Mouse (Mus musculus) forebrain, embryonic 14.5 days (tissue): Measurements from ENCODE around the gene Pp2d1. TPM values are rescaled to one million over a fixed set of nuclear protein-coding genes. Genes with fewer than 3 reads are reported as not detected.

Experiments used
- ATAC-seq: fragments of 200-750 bp; cut with Nextera tagmentation; 2 replicates; pipeline ENCODE4 v1.8.0; 2017; ENCODE audit warnings: mild to moderate bottlenecking, moderate library complexity
- DNase-seq: peaks from one replicate; pipeline ENCODE4 v3.0.0-alpha.2; 2015; ENCODE audit warnings: low spot score
- H3K27ac ChIP-seq: fragments of 300-500 bp; sonication (generic); 2 replicates; pipeline ENCODE4 v1.5.1; 2014; ENCODE audit warnings: low read depth, mild to moderate bottlenecking, control low read depth, low read length, moderate library complexity
- H3K27me3 ChIP-seq: fragments of 300-500 bp; sonication (generic); replicated peaks from 2 replicates; pipeline ENCODE4 v1.6.1; 2014; ENCODE audit warnings: low read length, control low read depth, mixed read lengths; ENCODE audit not compliant: control insufficient read depth, insufficient read depth
- H3K36me3 ChIP-seq: fragments of 300-500 bp; sonication (generic); 2 replicates; pipeline ENCODE4 v1.6.1; 2014; ENCODE audit warnings: low read length, control low read depth; ENCODE audit not compliant: control insufficient read depth, insufficient read depth
- H3K4me1 ChIP-seq: fragments of 300-500 bp; sonication (generic); 2 replicates; pipeline ENCODE4 v1.6.1; 2014; ENCODE audit warnings: antibody characterized with exemption, low read length, control low read depth; ENCODE audit not compliant: control insufficient read depth, insufficient read depth
- H3K4me2 ChIP-seq: fragments of 300-500 bp; sonication (generic); 2 replicates; pipeline ENCODE4 v1.6.1; 2014; ENCODE audit warnings: mild to moderate bottlenecking, control low read depth, low read length
- H3K4me3 ChIP-seq: fragments of 300-500 bp; sonication (generic); 2 replicates; pipeline ENCODE4 v1.5.1; 2014; ENCODE audit warnings: low read depth, low read length, control low read depth
- H3K9ac ChIP-seq: fragments of 300-500 bp; sonication (generic); 2 replicates; pipeline ENCODE4 v1.6.1; 2014; ENCODE audit warnings: mild to moderate bottlenecking, low read length, control low read depth, moderate library complexity
- H3K9me3 ChIP-seq: fragments of 300-500 bp; sonication (generic); replicated peaks from 2 replicates; pipeline ENCODE4 v1.6.1; 2016; ENCODE audit warnings: low read length, control low read depth, mixed read lengths; ENCODE audit not compliant: control insufficient read depth
- WGBS: fragments of 180-500 bp; shearing (Covaris S2); extraction: QIAGEN DNeasy Blood & Tissue Kit; methylation state at CpG from one replicate; pipeline ENCODE4 v1.1.7; 2014; 5-methylcytosine and 5-hydroxymethylcytosine counted together
- polyA plus RNA-seq: library from polyadenylated mRNA; unstranded; fragments of >200 nt; fragmentation: Nextera tagmentation; extraction: Ambion mirVana; gene quantifications from 2 replicates; pipeline ENCODE4 v1.2.1, GENCODE M21; 2014

Gene Pp2d1
- polyA plus RNA-seq, 1 experiment from 2014 or later: 0.29 TPM

- no peak for DNase-seq
- ATAC-seq: no peak
- no peaks in the 10 kb centered on the region for H3K9me3 ChIP-seq
- H3K4me2 ChIP-seq: no peak overlapping the region
- no peak overlapping the region for H3K27ac ChIP-seq
- no peaks in the 10 kb centered on the region for H3K36me3 ChIP-seq
- H3K4me3 ChIP-seq: no peak overlapping the region
- no peak overlapping the region for H3K9ac ChIP-seq
- H3K4me1 ChIP-seq: no peaks in the 10 kb centered on the region
- H3K27me3 ChIP-seq: no peaks in the 10 kb centered on the region
Measured at GRCm38 (mm10) chr17:53520509-53520908, 18.7 kb downstream of the Pp2d1 start.

GRCm38 (mm10) chr17:53519364-53519763 is 19.9 kb downstream of the Pp2d1 start:
- no peak for ATAC-seq

GRCm38 (mm10) chr17:53512311-53512951 is 26.8 kb downstream of the Pp2d1 start:
- Histone ChIP-seq H3K9ac (no peak overlapping the region), H3K4me2 (no peak overlapping the region), H3K27me3 (no peaks in the 10 kb centered on the region), H3K36me3 (no peaks in the 10 kb centered on the region), H3K4me3 (no peak overlapping the region), H3K4me1 (no peaks in the 10 kb centered on the region), H3K9me3 (no peaks in the 10 kb centered on the region), H3K27ac (no peak overlapping the region)
- whole genome bisulfite sequencing: 71% methylated on average over 2 of the region's 2 CpGs
- peak; percentile 63; the same call in 1 of the 2 replicates for ATAC-seq
- DNase-seq: peak; percentile 75

More at GRCm38 (mm10) chr17:53519364-53519763, 19.9 kb downstream of the Pp2d1 start:
- Histone ChIP-seq H3K27me3 (no peaks in the 10 kb centered on the region), H3K36me3 (no peaks in the 10 kb centered on the region), H3K4me3 (no peak overlapping the region), H3K4me2 (no peak overlapping the region), H3K9me3 (no peaks in the 10 kb centered on the region), H3K27ac (no peak overlapping the region), H3K9ac (no peak overlapping the region), H3K4me1 (no peaks in the 10 kb centered on the region)
- DNase-seq: no peak

- Histone ChIP-seq H3K4me1 (no peaks in the 10 kb centered on the region), H3K9me3 (no peaks in the 10 kb centered on the region), H3K4me2 (no peak overlapping the region), H3K27me3 (no peaks in the 10 kb centered on the region), H3K9ac (no peak overlapping the region), H3K36me3 (peaks cover 49% of the 10 kb centered on the region), H3K4me3 (no peak overlapping the region), H3K27ac (no peak overlapping the region)
- no peak for DNase-seq
- 96% methylated on average over 2 of the region's 2 CpGs for WGBS
- no peak for ATAC-seq
Measured at GRCm38 (mm10) chr17:53502966-53503365, 36.3 kb downstream of the Pp2d1 start.

GRCm38 (mm10) chr17:53489007-53489378 is 50.3 kb downstream of the Pp2d1 start:
- H3K9ac ChIP-seq: no peak overlapping the region
- no peak for ATAC-seq
- no peak overlapping the region for H3K4me3 ChIP-seq
- peaks cover 32% of the 10 kb centered on the region for H3K36me3 ChIP-seq
- no peak overlapping the region for H3K27ac ChIP-seq
- no peak for DNase-seq
- no peaks in the 10 kb centered on the region for H3K9me3 ChIP-seq
- no peaks in the 10 kb centered on the region for H3K27me3 ChIP-seq
- H3K4me2 ChIP-seq: no peak overlapping the region
- WGBS: 94% methylated on average over 1 of the region's 1 CpGs
- no peaks in the 10 kb centered on the region for H3K4me1 ChIP-seq

GRCm38 (mm10) chr17:53488291-53489006 is 50.8 kb downstream of the Pp2d1 start:
- H3K4me3 ChIP-seq: no peak overlapping the region
- no peak overlapping the region for H3K27ac ChIP-seq
- no peak overlapping the region for H3K4me2 ChIP-seq
- 95% methylated on average over 4 of the region's 4 CpGs for WGBS
- ATAC-seq (no peak), DNase-seq (no peak)
- no peaks in the 10 kb centered on the region for H3K27me3 ChIP-seq
- H3K9me3 ChIP-seq: no peaks in the 10 kb centered on the region
- H3K9ac ChIP-seq: no peak overlapping the region
- H3K36me3 ChIP-seq: peaks cover 32% of the 10 kb centered on the region
- H3K4me1 ChIP-seq: no peaks in the 10 kb centered on the region

GRCm38 (mm10) chr17:53480433-53480832 is 58.8 kb downstream of the Pp2d1 start:
- ATAC-seq: no peak

GRCm38 (mm10) chr17:53479604-53480041 is 59.6 kb downstream of the Pp2d1 start:
- no peaks in the 10 kb centered on the region for H3K9me3 ChIP-seq
- peak; percentile 2 for ATAC-seq
- H3K4me3 ChIP-seq: peak overlapping the region; percentile 93
- WGBS: under 1% methylated on average over 24 of the region's 33 CpGs
- no peaks in the 10 kb centered on the region for H3K27me3 ChIP-seq
- H3K4me2 ChIP-seq: peak overlapping the region; percentile 88
- DNase-seq: peak; percentile 52
- peaks cover 4% of the 10 kb centered on the region; the same call in 1 of the 2 replicates for H3K36me3 ChIP-seq
- H3K27ac ChIP-seq: peak overlapping the region; percentile 98
- H3K4me1 ChIP-seq: peaks cover 20% of the 10 kb centered on the region
- peak overlapping the region; percentile 92 for H3K9ac ChIP-seq

More at GRCm38 (mm10) chr17:53480433-53480832, 58.8 kb downstream of the Pp2d1 start:
- WGBS: 62% methylated on average over 7 of the region's 7 CpGs
- Histone ChIP-seq H3K4me1 (peaks cover 20% of the 10 kb centered on the region), H3K9ac (peak overlapping the region; percentile 92), H3K4me2 (peak overlapping the region; percentile 88), H3K4me3 (peak overlapping the region; percentile 93), H3K9me3 (no peaks in the 10 kb centered on the region), H3K27ac (no peak overlapping the region), H3K36me3 (peaks cover 8% of the 10 kb centered on the region), H3K27me3 (no peaks in the 10 kb centered on the region)
- DNase-seq: no peak
